Comparison of ENCODE assay signal across 31 mouse cellular contexts in the genomic region with DNA sequence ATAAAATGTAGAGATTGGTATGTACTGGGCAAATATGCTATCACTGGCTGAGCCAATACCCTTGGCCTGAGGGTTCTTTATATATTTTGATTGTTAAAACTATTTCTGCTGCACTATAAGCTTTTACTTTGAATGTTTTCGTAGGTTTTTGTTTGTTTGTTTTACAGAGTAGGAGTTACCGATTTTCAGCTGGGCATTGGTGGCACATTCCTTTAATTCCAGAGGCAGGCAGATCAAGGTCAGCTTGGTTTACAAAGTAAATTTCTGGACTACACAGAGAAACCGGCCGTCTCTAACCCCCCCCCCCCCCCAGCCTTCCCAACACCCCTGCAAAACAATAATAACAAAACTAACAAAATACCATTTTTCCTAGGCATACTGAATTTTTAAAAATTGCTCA. TPM values are rescaled to one million over a fixed set of nuclear protein-coding genes. Genes with fewer than 3 reads are reported as not detected.
DNase-seq lines count a peak whose midpoint lies in the region; ATAC-seq and TF ChIP-seq lines count a peak whose summit lies in the region.
"Had no signal": no experiment of that assay in that cellular context is flagged by ENCODE, and none has a peak within 500 bp of the region (broad histone marks: within the 10 kb centered on the region; RNA-seq: fewer than 3 reads in every experiment).

No protein-coding gene starts in this region.

- H3K27ac ChIP-seq in heart, embryonic 13.5 days (replicated peaks) = no peak overlapping the region
- no peak overlapping the region for H3K27ac ChIP-seq in kidney, adult 2 months (ENCODE audit: insufficient read depth, low read depth, low read length)
- no peak overlapping the region for H3K27ac ChIP-seq in lung, postnatal 0 days (ENCODE audit: low read length)
- H3K27ac ChIP-seq: embryonic facial prominence, embryonic 12.5 days; embryonic facial prominence, embryonic 15.5 days; heart, adult 2 months; hindbrain, embryonic 14.5 days; hindbrain, postnatal 0 days had no signal

- peaks cover 29% of the 10 kb centered on the region for H3K4me1 ChIP-seq in heart, embryonic 13.5 days
- H3K4me1 ChIP-seq in kidney, adult 2 months (ENCODE audit: control insufficient read depth, insufficient read depth, low read length) = peaks cover 2% of the 10 kb centered on the region; the same call in 1 of the 2 replicates
- no peaks in the 10 kb centered on the region; the same call in 1 of the 2 replicates for H3K4me1 ChIP-seq in lung, postnatal 0 days (ENCODE audit: insufficient read depth, low read depth, low read length)
- H3K4me1 ChIP-seq: embryonic facial prominence, embryonic 12.5 days; embryonic facial prominence, embryonic 15.5 days had no signal

- no peak for DNase-seq in heart, adult 9 months (ENCODE audit: low spot score in 2 of 2)
- peak; percentile 28 for DNase-seq in kidney, adult 2 months
- no peak for DNase-seq in kidney, adult 11 months
- no peak for DNase-seq in lung, postnatal 0 days (ENCODE audit: low spot score)
- no peak for DNase-seq in lung, postnatal 25 days (ENCODE audit: low spot score)
- DNase-seq: adrenal gland, adult 2 months; adrenal gland, postnatal 14 days; B cell, adult 2 months; cerebellum, adult 11 months; cerebellum, adult 2 months; cerebellum, adult 9-11 months; cerebellum, postnatal 25 days; forebrain, postnatal 0 days; gastrocnemius, postnatal 25 days; heart, adult 2 months; heart, postnatal 10 days; heart, postnatal 4 days had no signal

- H3K9me3 ChIP-seq in heart, embryonic 13.5 days = no peaks in the 10 kb centered on the region
- no peaks in the 10 kb centered on the region for H3K9me3 ChIP-seq in lung, postnatal 0 days (ENCODE audit: low read length)
- H3K9me3 ChIP-seq: embryonic facial prominence, embryonic 12.5 days; embryonic facial prominence, embryonic 15.5 days; G1E; heart, embryonic 12.5 days had no signal

- H3K9ac ChIP-seq in heart, embryonic 13.5 days = no peak overlapping the region
- no peak overlapping the region for H3K9ac ChIP-seq in lung, postnatal 0 days (replicated peaks; ENCODE audit: low read depth)
- H3K9ac ChIP-seq: embryonic facial prominence, embryonic 12.5 days; embryonic facial prominence, embryonic 15.5 days; forebrain, postnatal 0 days; heart, embryonic 12.5 days; hindbrain, embryonic 14.5 days had no signal

- TF ChIP-seq POLR2A in kidney, adult 2 months (IDR thresholded peaks at IDR 0.05; ENCODE audit: low read depth, low read length) = no peak

- H3K36me3 ChIP-seq in heart, embryonic 13.5 days = no peaks in the 10 kb centered on the region
- H3K36me3 ChIP-seq in kidney, adult 2 months (ENCODE audit: control insufficient read depth, insufficient read depth, low read length) = no peaks in the 10 kb centered on the region
- H3K36me3 ChIP-seq in lung, postnatal 0 days (ENCODE audit: insufficient read depth, low read length) = no peaks in the 10 kb centered on the region
- H3K36me3 ChIP-seq: embryonic facial prominence, embryonic 12.5 days; embryonic facial prominence, embryonic 15.5 days; G1E; heart, embryonic 12.5 days had no signal

- 23% methylated on average over 4 of the region's 4 CpGs for WGBS in heart, embryonic 13.5 days
- 5% methylated on average over 4 of the region's 4 CpGs for WGBS in kidney, adult 2 months
- WGBS in lung, postnatal 0 days = 5% methylated on average over 4 of the region's 4 CpGs

- H3K4me3 ChIP-seq in heart, embryonic 13.5 days = no peak overlapping the region
- H3K4me3 ChIP-seq in kidney, adult 2 months (ENCODE audit: insufficient read depth, low read depth, low read length) = no peak overlapping the region
- H3K4me3 ChIP-seq in lung, postnatal 0 days (ENCODE audit: low read depth, low read length) = no peak overlapping the region
- H3K4me3 ChIP-seq: embryonic facial prominence, embryonic 12.5 days; embryonic facial prominence, embryonic 15.5 days; heart, adult 2 months; heart, embryonic 12.5 days had no signal

- peak overlapping the region; percentile 4; the same call in 1 of the 2 replicates for H3K4me2 ChIP-seq in heart, embryonic 13.5 days
- no peak overlapping the region; the same call in 1 of the 2 replicates for H3K4me2 ChIP-seq in lung, postnatal 0 days (replicated peaks; ENCODE audit: low read depth, low read length)
- H3K4me2 ChIP-seq: embryonic facial prominence, embryonic 12.5 days; embryonic facial prominence, embryonic 15.5 days; heart, embryonic 12.5 days; hindbrain, embryonic 14.5 days had no signal

- H3K27me3 ChIP-seq in heart, embryonic 13.5 days (replicated peaks) = no peaks in the 10 kb centered on the region
- H3K27me3 ChIP-seq in kidney, adult 2 months (replicated peaks; ENCODE audit: control insufficient read depth, insufficient read depth, low read length) = no peaks in the 10 kb centered on the region
- H3K27me3 ChIP-seq in lung, postnatal 0 days (replicated peaks; ENCODE audit: insufficient read depth, low read length) = no peaks in the 10 kb centered on the region
- H3K27me3 ChIP-seq: CH12.LX; embryonic facial prominence, embryonic 12.5 days; embryonic facial prominence, embryonic 15.5 days; heart, embryonic 12.5 days had no signal

- no peak for ATAC-seq in heart, embryonic 13.5 days (ENCODE audit: extremely low read depth, insufficient number of reproducible peaks, low FRiP score, low TSS enrichment)
- peak; percentile 16; the same call in 1 of the 2 replicates for ATAC-seq in lung, postnatal 0 days
- ATAC-seq: forebrain, embryonic 14.5 days; forebrain, postnatal 0 days; hindbrain, postnatal 0 days; inflammation-experienced regulatory T-cells, adult 6 months; intestine, embryonic 16.5 days had no signal

- TF ChIP-seq CTCF in kidney, adult 2 months (conservative IDR thresholded peaks at IDR 0.05; ENCODE audit: insufficient read depth, insufficient read length, low read depth, low read length) = no peak
- no peak for TF ChIP-seq CTCF in lung, postnatal 0 days (IDR thresholded peaks at IDR 0.05)

- no peak for TF ChIP-seq EP300 in lung, postnatal 0 days (IDR thresholded peaks at IDR 0.05)

RNA-seq across cellular contexts. Expression of a gene that starts 12.5 kb away (rescaled TPM):
- polyA plus RNA-seq in heart, embryonic 13.5 days (2015; fragmentation: Nextera tagmentation; extraction: Ambion mirVana) = 13.1 and 15.2 TPM in 2 replicates
- polyA plus RNA-seq in kidney, adult 2 months (2012; rRNA removed) = 15.8 and 17.8 TPM in 2 replicates
- polyA plus RNA-seq in lung, postnatal 0 days (2015; fragmentation: Nextera tagmentation; extraction: Ambion mirVana) = 16.3 and 17.4 TPM in 2 replicates

RNA-seq across cellular contexts. Expression of a gene that starts 29.2 kb away (rescaled TPM):
- not detected in 2 replicates for polyA plus RNA-seq in heart, embryonic 13.5 days (2015; fragmentation: Nextera tagmentation; extraction: Ambion mirVana)
- polyA plus RNA-seq in kidney, adult 2 months (2012; rRNA removed) = not detected in 2 replicates
- polyA plus RNA-seq in lung, postnatal 0 days (2015; fragmentation: Nextera tagmentation; extraction: Ambion mirVana) = not detected in 2 replicates
- polyA plus RNA-seq: adrenal gland, adult 2 months; cerebellum, adult 2 months; embryonic facial prominence, embryonic 12.5 days; embryonic facial prominence, embryonic 15.5 days; forebrain, embryonic 11.5 days; forebrain, embryonic 14.5 days; forebrain, postnatal 0 days; frontal cortex, adult 2 months; G1E; heart, adult 2 months; heart, embryonic 12.5 days; hindbrain, embryonic 11.5 days; hindbrain, embryonic 14.5 days; hindbrain, postnatal 0 days; inflammation-experienced regulatory T-cells, adult 6 months; intestine, embryonic 16.5 days had no signal
